Mouse (Mus musculus) cortical plate, adult 2 months (tissue): ENCODE results near the gene Dennd4a.

Experiments used
- CTCF ChIP-seq: fragments of 200-500 bp; IDR thresholded peaks from 2 replicates; pipeline ENCODE4 v1.5.1; 2011; ENCODE audit warnings: mild to moderate bottlenecking, control low read depth, low read length; ENCODE audit not compliant: insufficient read depth; ENCODE audit errors: extremely low read depth
- POLR2A ChIP-seq: fragments of 200-500 bp; IDR thresholded peaks from 2 replicates; pipeline ENCODE4 v1.6.1; 2011; ENCODE audit warnings: mild to moderate bottlenecking, low read length, control low read depth; ENCODE audit not compliant: insufficient read depth; ENCODE audit errors: extremely low read depth

GRCm38 (mm10) chr9:64773254-64773653 lies 37.9 kb upstream of the Dennd4a start:
- TF ChIP-seq POLR2A (no peak), CTCF (no peak)
